Mouse (Mus musculus) brain, adult 2 months (tissue): ENCODE measurements at regions not wholly inside any gene's neighbourhood (a gene's known extent, or its start where the extent isn't known, plus 50 kb on each side); places are given as distances from the start of the nearest gene placed in this dataset.
A peak's percentile ranks its signal among the peaks of the same experiment; 100 is the strongest.
"Not testable (repeated sequence)": the region's sequence is repeated elsewhere in the genome, so short reads cannot be mapped to it uniquely, and the experiment has no call there.

ENCODE experiments used
- DNase-seq: peaks from one replicate; pipeline ENCODE4 v3.0.0; 2011; ENCODE audit warnings: low read depth, low spot score

DNA sequence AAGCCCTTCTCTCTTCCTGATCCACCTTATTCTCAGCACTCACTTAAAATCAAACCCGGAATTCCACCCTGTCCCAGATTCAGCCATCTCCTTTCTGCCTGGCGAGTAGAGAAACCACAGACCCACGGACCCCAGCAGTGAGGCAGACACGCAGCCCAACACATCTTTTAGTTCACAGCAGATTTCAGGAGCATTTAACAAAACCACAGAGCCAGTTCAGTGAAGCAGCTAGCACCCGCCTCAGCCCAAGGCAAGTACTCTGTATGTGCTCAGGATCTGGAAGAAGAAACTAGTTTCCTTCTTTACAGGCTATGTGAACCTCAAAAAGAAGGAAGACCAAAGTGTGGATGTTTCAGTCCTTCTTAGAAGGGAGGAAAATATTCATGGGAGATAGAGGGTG is 560.6 kb downstream of the Nyap2 start:
- DNase-seq = no peak

DNA sequence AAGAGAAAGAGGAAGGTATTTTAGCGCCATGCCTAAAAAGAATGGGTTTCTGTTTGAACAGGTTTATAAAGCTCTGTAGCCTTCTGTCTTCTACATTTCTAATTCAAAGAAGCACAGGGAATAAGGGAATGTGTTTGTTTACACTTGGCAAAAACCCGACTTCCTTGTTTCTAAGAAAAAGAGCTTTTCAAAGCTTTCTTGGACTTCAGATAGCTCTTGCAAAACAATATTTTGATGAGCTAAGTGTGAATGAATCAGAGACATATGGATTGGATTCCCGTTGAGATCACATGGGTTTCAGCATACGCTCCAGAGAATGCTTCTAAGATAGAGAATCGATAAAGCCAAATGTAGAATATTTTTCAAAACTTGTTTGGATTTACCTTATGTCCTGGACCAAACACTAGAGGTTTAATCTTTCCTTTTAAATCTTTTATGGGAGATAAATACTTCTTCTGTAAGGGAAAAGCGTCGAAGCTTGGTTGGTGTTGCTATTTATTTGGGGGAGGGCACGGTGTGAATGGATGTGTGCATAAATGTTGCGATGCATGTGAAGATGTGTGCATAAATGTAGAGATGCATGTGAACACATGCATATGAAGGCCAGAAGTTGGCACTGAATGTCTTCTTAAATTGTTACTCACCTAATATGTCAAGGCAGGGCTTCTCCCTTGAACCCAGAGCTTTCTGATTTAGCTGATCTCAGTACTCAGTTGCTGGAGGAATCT is 576.4 kb downstream of the Nyap2 start:
- DNase-seq = peak; percentile 33

DNA sequence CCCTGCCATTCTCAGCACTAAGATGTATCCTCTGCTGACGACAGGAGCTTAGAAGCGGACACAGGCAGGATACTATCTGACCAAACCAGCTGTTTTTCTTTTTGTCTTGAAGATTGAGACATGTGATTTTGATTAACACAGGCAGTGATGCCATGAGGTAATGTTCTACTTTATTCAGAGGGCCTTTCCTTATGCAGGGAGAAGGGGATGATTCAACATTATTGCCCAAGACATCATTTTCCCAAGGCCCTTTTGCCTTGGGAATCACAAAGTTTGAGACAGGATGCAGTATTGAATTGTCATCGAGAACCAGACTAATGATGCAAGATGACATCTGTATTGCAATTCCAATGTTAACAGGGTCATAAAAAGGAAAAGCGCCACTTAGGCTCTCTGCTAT is 571.7 kb upstream of the Gm9747 start:
- DNase-seq = no peak

DNA sequence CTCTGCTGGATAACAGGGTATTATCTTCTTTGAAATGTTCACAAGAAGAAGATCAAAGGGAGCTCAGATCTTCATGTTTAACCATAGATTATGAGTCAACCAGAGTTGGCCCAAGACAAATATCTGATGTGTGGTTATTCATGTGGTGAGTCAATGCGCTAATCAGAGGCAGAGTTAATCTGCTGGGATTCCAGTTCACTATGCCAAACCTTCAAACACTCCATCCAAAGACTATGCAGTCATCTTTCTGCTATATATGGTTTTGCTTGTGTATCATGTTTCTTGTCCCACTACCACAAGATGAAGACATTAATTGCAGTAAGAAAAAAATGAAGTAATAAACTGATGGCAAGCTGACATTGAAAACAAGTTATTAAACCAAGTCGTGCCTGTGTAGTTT is 561.8 kb upstream of the Gm9747 start:
- no peak for DNase-seq

DNA sequence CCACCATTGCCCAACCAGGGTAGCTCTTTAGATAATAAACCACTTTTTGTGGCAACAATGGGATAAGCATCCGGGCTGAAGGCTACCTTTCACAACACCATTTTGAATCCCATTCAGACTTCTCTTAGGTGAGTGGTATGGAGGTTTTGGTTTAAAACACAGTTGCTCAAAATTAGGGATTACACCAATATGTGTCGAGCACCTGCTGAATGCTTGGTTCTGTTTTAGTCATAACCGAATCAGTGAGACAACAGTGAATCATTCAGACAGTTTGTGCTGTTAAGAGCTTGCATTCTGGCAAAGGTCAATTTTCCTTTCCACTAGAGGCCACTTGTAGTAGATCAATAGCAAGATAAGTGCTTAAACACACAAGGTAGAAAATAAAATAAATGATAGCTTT is 561.2 kb upstream of the Gm9747 start:
- DNase-seq = no peak

DNA sequence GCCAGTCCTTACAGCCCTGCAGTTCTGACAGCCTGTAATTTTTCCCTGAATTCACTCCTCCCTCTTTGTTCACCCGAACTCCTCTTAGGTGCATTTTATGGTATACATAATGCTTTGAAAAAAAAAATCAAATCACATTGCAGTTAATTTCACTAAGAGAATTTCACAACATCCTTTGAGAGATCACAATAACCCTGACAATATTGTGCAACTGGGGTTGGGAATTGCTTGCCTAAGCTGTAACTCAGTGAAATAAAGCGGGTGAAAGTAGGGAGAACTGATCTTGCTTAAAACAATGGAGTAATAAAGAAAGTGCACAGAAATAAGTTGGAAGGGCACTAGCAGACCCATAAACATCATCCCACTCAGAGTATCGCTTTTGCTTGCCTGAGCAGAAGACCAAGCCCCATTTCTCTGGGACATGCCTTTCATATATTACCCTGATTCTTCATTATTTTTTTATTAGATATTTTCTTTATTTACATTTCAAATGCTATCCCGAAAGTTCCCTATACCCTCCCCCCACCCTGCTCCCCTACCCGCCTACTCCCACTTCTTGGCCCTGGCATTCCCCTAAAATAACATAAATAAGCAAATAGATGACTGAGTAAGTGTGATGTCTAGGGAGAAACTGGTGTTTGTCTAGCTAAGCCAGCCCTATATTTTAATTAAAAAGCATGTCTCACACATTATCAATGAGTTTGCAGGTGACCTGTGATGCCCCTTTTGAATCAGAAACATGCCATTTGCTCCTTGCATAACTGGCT is 557.2 kb upstream of the Gm9747 start:
- DNase-seq = no peak

DNA sequence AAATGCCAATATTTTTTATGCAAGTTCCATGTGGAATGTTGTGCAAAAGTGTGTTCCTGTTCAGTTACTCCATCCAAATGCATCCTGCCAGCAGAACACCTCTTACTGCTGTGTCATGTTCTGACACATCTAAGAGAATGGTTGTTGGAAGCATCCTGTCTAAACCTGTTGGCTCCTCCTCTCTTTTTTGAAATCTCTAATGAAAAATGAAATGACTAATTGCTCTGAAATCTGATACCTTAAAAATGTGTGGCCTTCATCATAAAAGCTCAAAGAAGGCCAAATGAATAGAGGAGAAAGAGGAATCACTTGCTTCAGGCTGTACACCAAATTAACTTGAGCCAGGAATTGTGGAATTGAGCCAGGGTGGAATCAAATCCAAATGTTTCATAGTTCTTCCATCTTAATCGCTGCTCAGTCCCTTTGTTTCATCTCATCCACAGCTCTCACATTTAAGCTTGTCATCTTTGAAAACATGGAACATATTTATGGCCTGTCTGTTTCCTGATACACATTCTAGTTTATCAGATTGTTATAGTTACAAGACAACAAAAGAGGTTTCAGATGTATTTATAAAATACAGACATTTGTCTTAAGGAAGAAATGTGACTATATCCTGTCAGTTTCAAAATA is 555.0 kb upstream of the Gm9747 start:
- no peak for DNase-seq

DNA sequence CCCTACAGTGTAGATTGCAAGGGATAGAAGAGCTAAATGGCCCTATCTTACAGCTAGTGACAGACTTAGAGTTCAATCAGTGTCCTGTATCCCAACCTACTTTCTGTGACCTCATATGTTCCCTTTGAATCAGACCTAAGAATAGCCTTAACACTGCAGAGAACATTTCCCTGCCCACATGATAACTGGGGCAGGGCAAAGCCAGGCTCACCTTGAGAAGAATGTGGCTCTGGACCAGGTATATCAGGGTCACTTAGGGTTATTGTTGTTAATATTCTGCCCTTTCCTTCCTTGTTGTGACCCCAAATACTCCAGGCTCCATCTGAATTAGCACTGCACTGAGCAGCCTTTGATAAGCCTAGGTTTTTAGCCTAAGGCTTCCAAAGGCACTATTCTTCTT is 536.8 kb upstream of the Gm9747 start:
- peak; percentile 7 for DNase-seq

DNA sequence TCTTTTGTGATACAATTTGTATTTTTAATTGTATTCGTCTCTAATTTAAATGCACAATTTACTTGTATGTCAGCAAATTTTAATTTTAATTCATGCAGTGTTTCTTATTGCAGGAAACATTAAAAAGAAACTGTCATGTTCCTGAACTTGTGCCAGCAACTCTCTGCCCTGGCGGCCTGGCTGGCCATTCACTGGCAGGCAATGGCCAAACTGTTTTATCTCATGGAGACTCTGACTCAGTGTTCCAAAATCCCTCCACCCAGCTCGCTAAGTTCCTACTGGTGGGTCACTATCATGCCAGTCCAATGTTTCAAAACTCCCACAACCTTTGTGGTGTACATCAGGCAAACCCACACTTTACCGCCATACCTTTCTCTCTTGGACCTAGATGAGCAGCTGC is 523.7 kb upstream of the Gm9747 start:
- DNase-seq = no peak

DNA sequence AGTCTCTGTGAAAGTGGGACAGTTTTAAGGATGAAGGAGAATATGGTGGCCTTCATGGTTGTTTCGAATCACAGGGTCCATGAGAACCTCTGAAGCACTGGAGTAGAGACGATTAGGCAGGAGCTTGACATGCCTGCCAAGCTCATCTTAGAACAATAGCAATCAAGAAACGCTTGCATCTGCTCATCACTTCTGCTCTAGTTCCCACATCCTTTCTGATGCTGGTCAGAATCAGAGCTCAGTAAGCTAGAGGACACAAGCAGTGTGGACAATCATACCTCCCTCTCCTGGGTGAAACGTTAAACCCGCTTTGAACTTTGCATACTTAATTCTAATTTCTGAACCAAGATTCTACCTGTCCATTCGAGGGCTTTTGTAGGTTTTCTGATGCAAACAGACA is 515.8 kb upstream of the Gm9747 start:
- DNase-seq = no peak

DNA sequence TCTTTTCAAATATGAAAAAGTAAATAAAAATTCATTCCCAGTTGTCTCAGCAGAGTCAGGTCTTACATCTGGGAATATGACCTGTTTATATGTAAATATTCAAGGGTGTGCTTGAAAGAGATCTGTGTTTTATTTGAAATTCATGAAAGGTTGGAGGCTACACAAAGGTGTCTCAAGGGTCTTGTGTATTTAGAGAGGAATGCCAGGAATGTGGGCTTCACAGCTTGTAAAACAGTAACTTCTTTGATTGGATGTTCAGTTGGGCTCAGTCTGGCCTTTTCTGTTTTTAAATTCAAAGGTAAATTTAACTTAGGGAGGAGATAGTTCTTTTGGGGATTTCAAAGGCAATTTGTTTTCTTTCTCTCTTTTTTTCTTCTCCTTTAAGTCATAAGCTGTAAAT is 514.7 kb upstream of the Gm9747 start:
- no peak for DNase-seq

DNA sequence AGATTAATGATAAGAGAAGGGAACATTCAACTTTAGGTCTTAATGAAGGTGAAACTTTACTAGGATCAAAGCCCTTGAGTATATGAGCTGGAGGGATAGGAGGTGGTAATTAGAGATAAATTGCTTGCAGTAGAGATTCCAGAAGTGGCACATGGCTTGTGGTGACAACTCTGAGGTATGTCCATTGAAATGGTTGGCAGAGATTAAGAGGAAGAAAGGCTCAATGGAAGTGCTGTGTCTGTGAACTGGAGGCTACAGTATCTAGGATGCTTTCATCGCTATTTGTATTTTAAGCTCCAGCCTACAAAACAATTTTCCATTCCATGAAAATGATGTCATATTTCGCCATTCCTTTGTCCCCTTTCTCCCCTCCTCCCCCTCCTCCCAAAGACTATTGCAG is 508.1 kb upstream of the Gm9747 start:
- no peak for DNase-seq

DNA sequence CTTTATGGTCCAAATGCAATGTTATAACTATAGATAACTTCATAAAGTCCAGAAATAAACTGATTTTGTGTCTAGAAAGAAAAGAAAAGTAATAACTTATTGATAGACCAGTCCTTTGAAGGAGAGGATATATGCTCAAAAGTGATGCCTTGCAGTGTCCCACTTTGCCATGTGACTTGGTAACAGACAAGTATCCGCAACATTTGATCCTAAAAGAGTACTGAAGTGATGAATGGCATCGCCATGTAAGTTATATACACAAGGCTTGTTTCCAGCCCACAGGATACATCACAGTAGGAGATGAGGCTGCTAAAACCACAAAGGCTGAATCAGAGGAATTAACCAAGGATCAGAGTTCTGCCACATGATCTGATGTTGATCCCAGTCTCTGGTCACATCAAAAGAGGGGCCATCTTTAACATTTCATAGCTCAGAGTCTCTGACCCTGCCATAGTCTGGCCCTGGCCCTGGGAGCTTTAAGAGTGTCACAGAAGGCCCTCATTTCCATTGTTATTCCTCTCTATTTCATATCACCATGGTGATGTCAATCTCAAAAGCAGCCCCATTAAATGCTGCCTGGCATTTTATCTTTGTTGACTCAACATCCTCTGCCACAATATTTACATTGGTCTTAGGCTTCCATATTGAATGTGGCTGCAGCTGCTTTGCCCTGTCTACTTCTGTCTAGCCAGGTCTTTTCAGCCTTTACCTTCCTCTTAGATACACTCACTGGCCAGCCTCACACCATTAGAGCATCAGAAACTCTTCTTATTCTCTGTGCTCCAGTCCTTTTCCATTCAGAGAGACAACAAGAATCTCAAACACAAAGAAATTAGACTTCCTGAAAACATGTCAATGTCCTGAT is 506.4 kb upstream of the Gm9747 start:
- DNase-seq = no peak

DNA sequence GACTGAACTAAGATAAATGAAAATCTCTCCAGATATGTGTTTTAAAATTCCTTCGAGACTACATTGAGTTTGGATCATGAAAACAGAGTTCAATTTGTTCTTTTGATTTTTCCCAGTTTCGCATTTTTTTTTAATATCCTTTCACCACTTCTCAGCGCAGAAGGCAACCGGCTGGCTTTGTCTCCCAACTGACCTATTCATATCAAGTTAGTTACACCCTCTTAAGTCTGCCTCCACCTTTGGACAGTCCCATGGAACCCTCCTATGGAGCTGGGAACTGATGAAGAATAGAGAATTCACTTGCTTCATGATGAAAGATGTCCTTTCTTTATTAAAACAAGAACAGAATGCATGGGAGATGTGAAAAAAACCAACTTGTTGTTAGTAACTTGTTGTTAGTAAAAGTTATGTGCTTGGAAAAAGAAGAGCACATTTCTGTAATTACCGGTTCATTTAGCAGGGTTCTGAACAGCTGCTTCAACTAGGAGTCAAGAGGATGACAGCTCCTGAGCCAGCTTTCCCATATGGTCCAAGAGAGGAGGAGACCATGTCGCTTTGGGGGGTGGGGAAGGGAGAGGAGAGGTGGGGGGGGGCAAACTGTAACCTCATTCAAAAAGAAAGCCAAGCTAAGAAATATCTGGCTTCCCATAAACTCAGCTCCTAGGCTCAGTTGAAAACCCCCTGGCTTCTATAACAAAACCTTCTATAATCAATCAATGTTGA is 495.6 kb upstream of the Gm9747 start:
- no peak for DNase-seq

DNA sequence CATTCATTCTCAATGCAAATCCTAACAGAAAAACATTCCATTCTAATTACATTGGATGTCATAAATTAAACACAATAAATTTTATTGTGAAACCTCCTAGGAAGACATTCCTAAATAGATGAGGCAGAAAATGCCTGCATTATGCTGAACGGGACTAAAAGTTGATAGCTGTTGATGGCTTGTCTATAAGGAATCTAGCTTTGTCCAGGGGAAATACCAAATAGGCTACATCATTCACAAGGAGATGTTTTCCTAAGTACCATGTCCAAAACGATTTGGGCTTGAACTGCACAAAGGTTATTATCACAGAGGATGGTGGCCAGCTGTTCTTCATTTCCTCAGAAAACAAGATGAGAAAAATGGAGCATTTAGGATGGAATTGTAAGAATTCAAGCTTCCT is 494.5 kb upstream of the Gm9747 start:
- DNase-seq = no peak

DNA sequence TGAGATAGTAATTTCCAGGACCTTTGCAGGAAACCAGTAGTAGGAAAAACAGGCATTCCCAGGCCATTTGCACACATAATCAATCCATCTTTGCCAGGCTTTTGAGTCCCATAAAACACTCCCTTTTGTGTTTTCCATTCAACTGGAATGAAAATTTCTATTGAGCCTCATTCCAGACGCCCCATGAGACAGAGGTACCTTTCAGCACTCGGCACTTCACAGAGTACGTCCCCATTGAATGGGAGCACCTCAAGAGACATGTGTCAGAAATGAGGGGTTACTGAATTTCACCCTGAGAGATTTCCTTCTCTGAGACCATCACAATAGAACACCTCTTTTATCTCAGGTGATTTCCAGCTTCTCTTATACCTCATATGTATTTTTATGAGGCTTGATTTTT is 493.5 kb upstream of the Gm9747 start:
- no peak for DNase-seq

DNA sequence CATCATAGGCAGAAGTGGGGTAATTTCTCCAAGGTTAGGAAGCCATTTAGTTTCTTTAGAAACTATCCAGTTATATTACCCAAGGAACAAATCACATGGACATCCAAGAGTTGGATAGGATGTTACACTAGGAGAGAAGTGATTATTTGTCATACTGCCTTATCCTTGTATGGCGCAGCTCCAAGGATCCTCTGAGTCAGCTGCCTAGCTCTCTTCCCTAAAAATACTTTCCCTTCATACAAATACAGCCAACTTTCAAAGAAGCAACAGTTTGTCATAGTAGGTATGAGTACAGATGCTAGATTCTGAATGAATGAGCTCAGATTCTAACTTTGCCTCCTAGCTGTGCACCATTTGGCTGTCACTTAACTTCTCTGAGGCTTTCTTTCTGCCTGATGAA is 492.9 kb upstream of the Gm9747 start:
- peak; percentile 47 for DNase-seq

DNA sequence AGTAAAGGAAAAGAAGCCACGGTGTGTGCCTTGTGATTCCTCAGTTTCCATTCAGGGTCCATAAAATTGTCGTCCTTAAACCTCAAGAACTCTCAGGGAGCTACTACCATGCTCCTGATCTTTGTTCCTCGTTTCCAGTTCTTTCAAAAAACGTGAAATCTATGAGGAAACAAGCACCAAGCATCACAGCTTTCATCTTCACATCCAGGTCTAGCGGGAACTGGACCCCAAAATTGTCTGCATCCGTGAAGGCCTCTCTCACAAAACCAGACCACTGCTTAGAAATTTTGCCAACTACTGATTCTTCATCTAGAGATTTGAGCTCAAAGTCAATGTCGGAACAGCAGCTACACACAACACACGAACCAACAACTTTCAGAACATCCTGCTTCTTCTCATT is 491.0 kb upstream of the Gm9747 start:
- DNase-seq = not testable (repeated sequence)

DNA sequence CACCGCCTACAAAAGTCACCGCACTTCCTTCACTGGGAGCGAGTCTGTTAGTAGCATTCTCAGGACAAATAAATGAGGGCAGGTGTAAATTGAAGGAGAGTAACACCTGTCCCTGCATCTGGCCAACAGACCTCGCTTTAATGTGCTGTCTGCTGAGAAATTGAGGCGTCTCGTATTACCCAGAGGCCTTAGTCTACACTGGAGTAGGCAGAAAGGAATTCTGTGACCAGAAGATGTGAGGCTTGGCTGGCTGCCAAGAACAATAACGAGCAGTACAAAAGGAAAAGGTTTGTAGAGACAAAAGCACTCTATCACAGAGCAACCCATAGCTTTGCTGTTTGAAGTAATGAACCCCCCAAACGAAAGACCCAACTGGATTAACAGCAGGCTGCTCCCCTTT is 488.4 kb upstream of the Gm9747 start:
- peak; percentile 24 for DNase-seq

DNA sequence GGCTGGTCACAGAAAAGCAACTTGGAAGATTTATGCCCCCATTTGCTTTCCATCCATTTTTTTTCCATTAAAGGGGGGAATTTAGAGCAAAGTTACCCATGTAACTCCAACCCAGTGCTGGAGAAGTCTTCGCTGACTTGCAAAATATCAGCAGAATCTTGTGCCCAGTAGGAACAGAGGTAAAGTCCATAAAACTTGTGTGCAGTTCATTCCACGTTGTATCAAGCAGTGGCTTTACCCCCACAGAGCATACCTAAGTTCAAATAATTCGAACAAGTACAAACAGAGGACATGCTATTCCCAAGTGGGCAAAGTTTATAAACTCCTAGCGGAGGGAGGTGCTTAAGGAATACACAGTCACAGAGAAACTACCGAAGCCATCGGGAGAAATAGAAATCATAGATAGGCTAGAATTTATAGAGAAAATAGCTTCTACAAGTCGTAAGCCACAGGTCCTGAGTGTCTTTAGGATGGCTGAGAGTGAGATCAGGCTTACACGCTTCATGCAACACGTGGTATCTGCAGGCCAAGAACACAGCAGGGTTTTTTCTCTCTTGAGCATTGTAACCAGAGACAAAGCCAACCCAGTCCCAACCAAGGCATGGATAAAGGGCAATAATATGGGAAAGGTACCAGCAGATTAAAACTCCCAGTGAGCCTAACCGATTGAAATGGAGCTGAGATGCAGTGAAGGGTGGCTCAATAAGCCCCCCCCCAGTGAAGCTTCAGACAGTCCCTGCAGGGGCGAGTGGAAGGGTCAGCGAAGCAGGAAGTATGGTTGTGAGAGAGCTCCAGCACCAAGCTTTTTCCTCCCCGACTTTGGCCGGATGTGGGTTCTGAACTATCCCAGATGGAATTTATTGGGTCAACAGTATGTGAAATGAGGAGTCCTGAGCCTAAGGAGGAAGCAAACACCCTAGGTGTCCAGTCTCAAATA is 487.6 kb upstream of the Gm9747 start:
- DNase-seq = no peak
